In genomic region chr14:103346729-103347505, GRCm38 (mm10) we compare ENCODE assay signal across 7 mouse cellular contexts. TPM values are rescaled to one million over a fixed set of nuclear protein-coding genes. Genes with fewer than 3 reads are reported as not detected.
A peak's percentile ranks its signal among the peaks of the same experiment; 100 is the strongest.
DNase-seq lines count a peak whose midpoint lies in the region; ATAC-seq and TF ChIP-seq lines count a peak whose summit lies in the region.

TSS of gene Mycbp2 (minus strand) at chr14:103346814.

- intact Hi-C loops in left cerebral cortex, postnatal 4 days (cut with DNase I): loop anchor here (5.0 kb wide), 1 partner anchor 125 kb away; no protein-coding TSS in a partner anchor

- H3K9me3 ChIP-seq in embryonic facial prominence, embryonic 10.5 days: no peaks in the 10 kb centered on the region
- H3K9me3 ChIP-seq in intestine, postnatal 0 days (ENCODE audit: control insufficient read depth): no peaks in the 10 kb centered on the region
- no peaks in the 10 kb centered on the region for H3K9me3 ChIP-seq in midbrain, embryonic 12.5 days

- H3K4me1 ChIP-seq in embryonic facial prominence, embryonic 10.5 days: peaks cover 23% of the 10 kb centered on the region
- H3K4me1 ChIP-seq in intestine, postnatal 0 days (replicated peaks; ENCODE audit: control insufficient read depth, insufficient read depth, low read length): peaks cover 8% of the 10 kb centered on the region; the same call in 1 of the 2 replicates
- peaks cover 21% of the 10 kb centered on the region for H3K4me1 ChIP-seq in midbrain, embryonic 12.5 days
- peaks cover 8% of the 10 kb centered on the region for H3K4me1 ChIP-seq in small intestine, adult 2 months (ENCODE audit: control insufficient read depth, insufficient read depth, insufficient read length, low read length)

- TF ChIP-seq CTCF in intestine, postnatal 0 days (IDR thresholded peaks at IDR 0.05; ENCODE audit: low read depth): no peak
- no peak for TF ChIP-seq CTCF in small intestine, adult 2 months (IDR thresholded peaks at IDR 0.05; ENCODE audit: extremely low read depth, insufficient read length, insufficient replicate concordance, low read depth, low read length)

- peak within 1 kb of the TSS; percentile 92 for H3K4me3 ChIP-seq in embryonic facial prominence, embryonic 10.5 days
- peak within 1 kb of the TSS; percentile 81 for H3K4me3 ChIP-seq in intestine, postnatal 0 days (ENCODE audit: low read depth, low read length)
- peak within 1 kb of the TSS; percentile 85 for H3K4me3 ChIP-seq in midbrain, embryonic 12.5 days
- H3K4me3 ChIP-seq in small intestine, adult 2 months (ENCODE audit: low read depth, low read length): peak within 1 kb of the TSS; percentile 83

- no peaks in the 10 kb centered on the region for H3K36me3 ChIP-seq in embryonic facial prominence, embryonic 10.5 days (replicated peaks)
- no peaks in the 10 kb centered on the region for H3K36me3 ChIP-seq in intestine, postnatal 0 days (ENCODE audit: control insufficient read depth, insufficient read depth)
- no peaks in the 10 kb centered on the region for H3K36me3 ChIP-seq in midbrain, embryonic 12.5 days
- H3K36me3 ChIP-seq in small intestine, adult 2 months (ENCODE audit: control insufficient read depth, insufficient read depth, low read length): no peaks in the 10 kb centered on the region

- peak; percentile 99 for ATAC-seq in intestine, postnatal 0 days
- peak; percentile 98 for ATAC-seq in midbrain, embryonic 12.5 days (ENCODE audit: low FRiP score, low read depth)

- 0 out of 2 replicates have a peak, but pooled peaks have one; percentile 57 for TF ChIP-seq POLR2A in small intestine, adult 2 months (IDR thresholded peaks at IDR 0.05; ENCODE audit: low read depth, low read length)

- 5% methylated on average over 38 of the region's 41 CpGs for WGBS in embryonic facial prominence, embryonic 10.5 days
- WGBS in intestine, postnatal 0 days: 5% methylated on average over 34 of the region's 41 CpGs
- 5% methylated on average over 39 of the region's 41 CpGs for WGBS in midbrain, embryonic 12.5 days
- 3% methylated on average over 41 of the region's 41 CpGs for WGBS in small intestine, adult 2 months

- peak within 1 kb of the TSS; percentile 72 for H3K9ac ChIP-seq in intestine, postnatal 0 days (ENCODE audit: low read depth, low read length)
- H3K9ac ChIP-seq in midbrain, embryonic 12.5 days (replicated peaks): peak within 1 kb of the TSS; percentile 86

- H3K27me3 ChIP-seq in embryonic facial prominence, embryonic 10.5 days (replicated peaks; ENCODE audit: low read depth, poor library complexity, severe bottlenecking): no peaks in the 10 kb centered on the region
- H3K27me3 ChIP-seq in intestine, postnatal 0 days (replicated peaks; ENCODE audit: control insufficient read depth, insufficient read depth, low read length): no peaks in the 10 kb centered on the region
- H3K27me3 ChIP-seq in midbrain, embryonic 12.5 days: no peaks in the 10 kb centered on the region
- H3K27me3 ChIP-seq in small intestine, adult 2 months (ENCODE audit: control insufficient read depth, insufficient read depth, low read length): no peaks in the 10 kb centered on the region

- DNase-seq in adrenal gland, postnatal 10 days: peak; percentile 99
- peak; percentile 99 for DNase-seq in embryonic facial prominence, embryonic 10.5 days (ENCODE audit: low spot score)
- peak; percentile 65 for DNase-seq in gonadal fat pad, adult 2 months (ENCODE audit: low read depth)
- DNase-seq in left cerebral cortex, postnatal 4 days: peak; percentile 100

- H3K4me2 ChIP-seq in intestine, postnatal 0 days (replicated peaks; ENCODE audit: low read depth): peak within 1 kb of the TSS; percentile 89
- peak within 1 kb of the TSS; percentile 77 for H3K4me2 ChIP-seq in midbrain, embryonic 12.5 days (replicated peaks)

- H3K27ac ChIP-seq in embryonic facial prominence, embryonic 10.5 days (replicated peaks): peak within 1 kb of the TSS; percentile 94
- peak within 1 kb of the TSS; percentile 82 for H3K27ac ChIP-seq in intestine, postnatal 0 days (ENCODE audit: low read depth, low read length)
- H3K27ac ChIP-seq in midbrain, embryonic 12.5 days (replicated peaks): peak within 1 kb of the TSS; percentile 97
- H3K27ac ChIP-seq in small intestine, adult 2 months (ENCODE audit: insufficient read depth, low read depth, low read length): no peak within 1 kb of the TSS; the same call in none of the 2 replicates

RNA-seq across cellular contexts. Expression of gene Mycbp2, which starts in this region (rescaled TPM):
- 10 to 100 TPM; 34.3 to 47.8 TPM for total RNA-seq in adrenal gland, postnatal 10 days (2021)
- 18.0 and 18.8 TPM in 2 replicates for polyA plus RNA-seq in embryonic facial prominence, embryonic 10.5 days (2016; fragmentation: Nextera tagmentation; extraction: Ambion mirVana)
- 62.7 and 65.7 TPM in 2 replicates for polyA plus RNA-seq in gonadal fat pad, adult 2 months (2012; rRNA removed)
- 12.4 and 15.9 TPM in 2 replicates for polyA plus RNA-seq in intestine, postnatal 0 days (2015; fragmentation: Nextera tagmentation; extraction: Ambion mirVana)
- 100 to 1,000 TPM; 174 to 179 TPM for total RNA-seq in left cerebral cortex, postnatal 4 days (2021)
- polyA plus RNA-seq in midbrain, embryonic 12.5 days (2016; fragmentation: Nextera tagmentation; extraction: Ambion mirVana): 34.4 and 37.1 TPM in 2 replicates
- 4.6 and 4.9 TPM in 2 replicates for polyA plus RNA-seq in small intestine, adult 2 months (2012; rRNA removed)
